Mouse (Mus musculus): ENCODE measurements around the gene Tuft1. TPM values are rescaled to one million over a fixed set of nuclear protein-coding genes. Genes with fewer than 3 reads are reported as not detected.

Gene Tuft1
- polyA plus RNA-seq, 1 experiment: 21.5 TPM

GRCm38 (mm10) chr3:94581793-94582455, 76.7 kb downstream of the Tuft1 start:
- peak overlapping the region; percentile 90 for H3K9ac ChIP-seq (ENCODE audit: low read depth, poor library complexity, severe bottlenecking)
- TF ChIP-seq CTCF (IDR thresholded peaks at IDR 0.05; ENCODE audit: low read depth, low read length) (no peak), POLR2A (IDR thresholded peaks at IDR 0.05; ENCODE audit: insufficient read depth, low read length) (no peak), EP300 (IDR thresholded peaks at IDR 0.05; ENCODE audit: insufficient read depth, low read depth, low read length) (no peak)
- no peaks in the 10 kb centered on the region for H3K4me1 ChIP-seq (ENCODE audit: control insufficient read depth, insufficient read depth, low read length)
- no peaks in the 10 kb centered on the region for H3K9me3 ChIP-seq (replicated peaks; ENCODE audit: control insufficient read depth, insufficient read depth, low read length, poor library complexity, severe bottlenecking)
- H3K4me3 ChIP-seq (ENCODE audit: low read depth, low read length): peak overlapping the region; percentile 92
- no peaks in the 10 kb centered on the region for H3K27me3 ChIP-seq (ENCODE audit: control insufficient read depth, insufficient read depth, low read length, poor library complexity, severe bottlenecking)
- H3K27ac ChIP-seq (ENCODE audit: insufficient read depth, low read length): no peak overlapping the region
- H3K36me3 ChIP-seq (ENCODE audit: control insufficient read depth, insufficient read depth, low read length, poor library complexity, severe bottlenecking): peaks cover 4% of the 10 kb centered on the region; the same call in 1 of the 2 replicates

- Histone ChIP-seq H3K9me3 (replicated peaks; ENCODE audit: control insufficient read depth, insufficient read depth, low read length, poor library complexity, severe bottlenecking) (no peaks in the 10 kb centered on the region), H3K4me3 (ENCODE audit: low read depth, low read length) (peak overlapping the region; percentile 92), H3K4me1 (ENCODE audit: control insufficient read depth, insufficient read depth, low read length) (no peaks in the 10 kb centered on the region), H3K27ac (ENCODE audit: insufficient read depth, low read length) (no peak overlapping the region), H3K9ac (ENCODE audit: low read depth, poor library complexity, severe bottlenecking) (peak overlapping the region; percentile 90), H3K36me3 (ENCODE audit: control insufficient read depth, insufficient read depth, low read length, poor library complexity, severe bottlenecking) (peaks cover 4% of the 10 kb centered on the region; the same call in 1 of the 2 replicates), H3K27me3 (ENCODE audit: control insufficient read depth, insufficient read depth, low read length, poor library complexity, severe bottlenecking) (no peaks in the 10 kb centered on the region)
- no peak for TF ChIP-seq CTCF (IDR thresholded peaks at IDR 0.05; ENCODE audit: low read depth, low read length)
- no peak for TF ChIP-seq EP300 (IDR thresholded peaks at IDR 0.05; ENCODE audit: insufficient read depth, low read depth, low read length)
- no peak for TF ChIP-seq POLR2A (IDR thresholded peaks at IDR 0.05; ENCODE audit: insufficient read depth, low read length)
Measured at GRCm38 (mm10) chr3:94581138-94581780, 77.4 kb downstream of the Tuft1 start.

- Histone ChIP-seq H3K9ac (ENCODE audit: low read depth, poor library complexity, severe bottlenecking) (no peak overlapping the region), H3K27ac (ENCODE audit: insufficient read depth, low read length) (no peak overlapping the region), H3K9me3 (replicated peaks; ENCODE audit: control insufficient read depth, insufficient read depth, low read length, poor library complexity, severe bottlenecking) (no peaks in the 10 kb centered on the region), H3K27me3 (ENCODE audit: control insufficient read depth, insufficient read depth, low read length, poor library complexity, severe bottlenecking) (no peaks in the 10 kb centered on the region), H3K4me1 (ENCODE audit: control insufficient read depth, insufficient read depth, low read length) (no peaks in the 10 kb centered on the region), H3K4me3 (ENCODE audit: low read depth, low read length) (no peak overlapping the region), H3K36me3 (ENCODE audit: control insufficient read depth, insufficient read depth, low read length, poor library complexity, severe bottlenecking) (peaks cover 4% of the 10 kb centered on the region)
- TF ChIP-seq CTCF (IDR thresholded peaks at IDR 0.05; ENCODE audit: low read depth, low read length) (no peak), EP300 (IDR thresholded peaks at IDR 0.05; ENCODE audit: insufficient read depth, low read depth, low read length) (no peak), POLR2A (IDR thresholded peaks at IDR 0.05; ENCODE audit: insufficient read depth, low read length) (no peak)
Measured at GRCm38 (mm10) chr3:94574506-94574905, 84.2 kb downstream of the Tuft1 start.

- Histone ChIP-seq H3K4me1 (ENCODE audit: control insufficient read depth, insufficient read depth, low read length) (peaks cover 1% of the 10 kb centered on the region), H3K27ac (ENCODE audit: insufficient read depth, low read length) (no peak overlapping the region), H3K4me3 (ENCODE audit: low read depth, low read length) (no peak overlapping the region), H3K9me3 (replicated peaks; ENCODE audit: control insufficient read depth, insufficient read depth, low read length, poor library complexity, severe bottlenecking) (no peaks in the 10 kb centered on the region), H3K9ac (ENCODE audit: low read depth, poor library complexity, severe bottlenecking) (no peak overlapping the region), H3K36me3 (ENCODE audit: control insufficient read depth, insufficient read depth, low read length, poor library complexity, severe bottlenecking) (no peaks in the 10 kb centered on the region; the same call in 1 of the 2 replicates), H3K27me3 (ENCODE audit: control insufficient read depth, insufficient read depth, low read length, poor library complexity, severe bottlenecking) (no peaks in the 10 kb centered on the region)
- no peak for TF ChIP-seq EP300 (IDR thresholded peaks at IDR 0.05; ENCODE audit: insufficient read depth, low read depth, low read length)
- TF ChIP-seq CTCF (IDR thresholded peaks at IDR 0.05; ENCODE audit: low read depth, low read length): no peak
- TF ChIP-seq POLR2A (IDR thresholded peaks at IDR 0.05; ENCODE audit: insufficient read depth, low read length): no peak
Measured at GRCm38 (mm10) chr3:94567242-94567641, 91.4 kb downstream of the Tuft1 start.

GRCm38 (mm10) chr3:94565557-94565956, 93.1 kb downstream of the Tuft1 start:
- TF ChIP-seq POLR2A (IDR thresholded peaks at IDR 0.05; ENCODE audit: insufficient read depth, low read length) (no peak), CTCF (IDR thresholded peaks at IDR 0.05; ENCODE audit: low read depth, low read length) (no peak), EP300 (IDR thresholded peaks at IDR 0.05; ENCODE audit: insufficient read depth, low read depth, low read length) (no peak)
- no peak overlapping the region for H3K4me3 ChIP-seq (ENCODE audit: low read depth, low read length)
- no peaks in the 10 kb centered on the region for H3K9me3 ChIP-seq (replicated peaks; ENCODE audit: control insufficient read depth, insufficient read depth, low read length, poor library complexity, severe bottlenecking)
- H3K27me3 ChIP-seq (ENCODE audit: control insufficient read depth, insufficient read depth, low read length, poor library complexity, severe bottlenecking): no peaks in the 10 kb centered on the region
- H3K9ac ChIP-seq (ENCODE audit: low read depth, poor library complexity, severe bottlenecking): no peak overlapping the region
- peaks cover 1% of the 10 kb centered on the region for H3K4me1 ChIP-seq (ENCODE audit: control insufficient read depth, insufficient read depth, low read length)
- H3K36me3 ChIP-seq (ENCODE audit: control insufficient read depth, insufficient read depth, low read length, poor library complexity, severe bottlenecking): no peaks in the 10 kb centered on the region; the same call in 1 of the 2 replicates
- H3K27ac ChIP-seq (ENCODE audit: insufficient read depth, low read length): peak overlapping the region; percentile 33; the same call in 1 of the 2 replicates

GRCm38 (mm10) chr3:94565127-94565526, 93.5 kb downstream of the Tuft1 start:
- Histone ChIP-seq H3K27ac (ENCODE audit: insufficient read depth, low read length) (no peak overlapping the region), H3K9ac (ENCODE audit: low read depth, poor library complexity, severe bottlenecking) (no peak overlapping the region), H3K27me3 (ENCODE audit: control insufficient read depth, insufficient read depth, low read length, poor library complexity, severe bottlenecking) (no peaks in the 10 kb centered on the region), H3K36me3 (ENCODE audit: control insufficient read depth, insufficient read depth, low read length, poor library complexity, severe bottlenecking) (no peaks in the 10 kb centered on the region; the same call in 1 of the 2 replicates), H3K4me1 (ENCODE audit: control insufficient read depth, insufficient read depth, low read length) (peaks cover 1% of the 10 kb centered on the region), H3K9me3 (replicated peaks; ENCODE audit: control insufficient read depth, insufficient read depth, low read length, poor library complexity, severe bottlenecking) (no peaks in the 10 kb centered on the region), H3K4me3 (ENCODE audit: low read depth, low read length) (no peak overlapping the region)
- no peak for TF ChIP-seq EP300 (IDR thresholded peaks at IDR 0.05; ENCODE audit: insufficient read depth, low read depth, low read length)
- TF ChIP-seq POLR2A (IDR thresholded peaks at IDR 0.05; ENCODE audit: insufficient read depth, low read length): no peak
- no peak for TF ChIP-seq CTCF (IDR thresholded peaks at IDR 0.05; ENCODE audit: low read depth, low read length)
